Mouse (Mus musculus) embryo, embryonic 9.5 days (tissue): ENCODE data around the gene Swap70.

ENCODE experiments used
- DNase-seq: peaks from one replicate; pipeline ENCODE4 v3.0.0-alpha.2; 2017; ENCODE audit errors: extremely low spot score

The Swap70 gene

GRCm38 (mm10) chr7:110302886-110303285 lies 81.4 kb downstream of the Swap70 start:
- DNase-seq = no peak

DNA sequence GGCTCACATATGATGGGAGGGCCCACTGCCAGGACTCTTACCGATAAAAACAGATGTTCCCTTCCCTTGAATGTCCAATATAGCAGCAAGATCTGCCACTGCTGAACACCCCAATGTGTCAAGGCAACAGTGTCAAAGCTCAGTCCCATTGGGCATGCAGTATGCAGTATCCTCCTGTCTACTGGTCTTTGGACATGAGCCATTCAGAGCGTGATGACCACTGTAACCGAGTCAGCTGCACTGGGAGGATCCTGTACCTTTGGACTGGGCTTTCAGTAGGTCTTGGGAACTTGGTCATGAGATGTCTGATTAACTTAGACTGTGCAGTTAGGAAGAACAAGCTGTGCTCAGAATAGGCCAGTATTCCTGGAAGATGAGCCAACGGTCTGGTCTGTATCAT lies 84.0 kb downstream of the Swap70 start:
- DNase-seq = no peak

- no peak for DNase-seq
Measured at GRCm38 (mm10) chr7:110306281-110306680, 84.8 kb downstream of the Swap70 start.

DNA sequence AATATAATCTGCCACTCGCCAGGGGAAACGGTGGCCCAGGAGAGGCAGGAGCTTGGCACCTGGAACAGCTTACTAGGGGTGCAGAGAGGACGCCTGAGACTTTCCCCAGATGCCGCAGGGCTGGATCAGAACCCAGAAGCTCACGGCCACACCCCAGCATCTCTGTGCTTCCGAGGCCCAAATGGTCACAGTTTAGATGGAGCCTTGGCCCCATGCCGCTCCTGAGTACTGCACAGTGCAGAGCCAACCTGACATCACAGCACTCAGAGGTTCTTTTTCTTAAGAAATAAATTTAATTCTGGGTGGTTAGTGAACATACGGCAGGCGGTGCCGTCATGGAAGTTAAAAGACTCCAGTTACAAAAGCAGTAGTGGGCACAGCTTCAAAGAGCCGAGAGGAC lies 86.2 kb downstream of the Swap70 start:
- no peak for DNase-seq

GRCm38 (mm10) chr7:110309246-110309645 lies 87.7 kb downstream of the Swap70 start:
- no peak for DNase-seq

DNA sequence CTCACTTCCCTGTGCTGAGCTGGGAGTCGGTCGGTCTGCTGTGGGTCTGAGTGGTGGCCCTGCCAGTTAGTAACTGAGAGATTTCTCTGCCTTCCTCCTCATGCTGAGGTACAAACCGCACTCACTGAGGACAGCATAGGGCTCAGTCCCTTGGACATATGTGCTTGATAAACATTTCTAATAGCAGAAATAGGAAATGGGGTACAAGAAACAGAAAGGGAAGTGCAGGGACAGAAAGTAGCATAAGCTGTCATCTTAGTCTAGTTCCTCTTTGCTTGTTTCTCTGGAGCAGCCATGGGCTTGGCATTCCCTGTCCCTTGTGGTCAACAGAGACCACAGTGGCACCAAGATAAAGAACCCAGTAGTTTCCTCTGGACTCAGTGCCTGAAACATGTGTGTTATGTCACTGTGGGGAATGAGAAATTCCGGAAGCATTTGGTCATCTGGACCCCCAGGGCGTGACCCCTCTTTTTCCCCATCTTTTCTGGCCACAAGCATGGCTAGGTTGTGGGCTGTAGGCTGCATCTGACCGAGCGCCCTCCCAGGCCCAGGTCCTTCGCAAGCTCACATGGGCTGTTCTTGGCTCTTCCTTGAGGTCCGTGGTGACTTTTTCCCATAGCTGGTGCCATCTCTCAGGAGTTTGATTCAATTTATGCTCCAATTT lies 92.0 kb downstream of the Swap70 start:
- no peak for DNase-seq

GRCm38 (mm10) chr7:110314401-110314890 lies 92.9 kb downstream of the Swap70 start:
- DNase-seq = no peak

- no peak for DNase-seq
Measured at GRCm38 (mm10) chr7:110315352-110315751, 93.8 kb downstream of the Swap70 start.

- no peak for DNase-seq
Measured at GRCm38 (mm10) chr7:110317412-110317811, 95.9 kb downstream of the Swap70 start.

GRCm38 (mm10) chr7:110318971-110319519 lies 97.5 kb downstream of the Swap70 start:
- no peak for DNase-seq

- no peak for DNase-seq
Measured at GRCm38 (mm10) chr7:110321106-110321505, 99.6 kb downstream of the Swap70 start.

DNA sequence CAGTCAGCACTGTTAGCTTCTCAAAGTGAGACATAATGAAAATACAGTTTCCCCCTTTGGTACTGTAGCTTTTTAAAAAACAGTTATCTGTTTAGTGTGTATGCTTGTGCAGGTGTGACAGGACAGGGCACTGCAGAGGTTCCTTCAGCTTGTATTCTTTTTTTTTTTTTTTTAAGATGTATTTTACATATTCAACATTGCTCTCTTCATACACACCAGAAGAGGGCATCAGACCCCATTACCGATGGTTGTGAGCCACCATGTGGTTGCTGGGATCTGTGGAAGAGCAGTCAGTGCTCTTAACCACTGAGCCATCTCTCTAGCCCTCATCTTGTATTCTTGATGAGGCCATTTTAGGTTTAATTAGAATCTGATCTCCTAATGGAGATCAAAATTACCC lies 103.3 kb downstream of the Swap70 start:
- DNase-seq = no peak

GRCm38 (mm10) chr7:110325381-110326110 lies 104.0 kb downstream of the Swap70 start:
- DNase-seq = no peak
